Mouse (Mus musculus): ENCODE measurements around the gene Gys1. TPM values are rescaled to one million over a fixed set of nuclear protein-coding genes. Genes with fewer than 3 reads are reported as not detected.
"Not testable (repeated sequence)": the region's sequence is repeated elsewhere in the genome, so short reads cannot be mapped to it uniquely, and the experiment has no call there.

Gene Gys1
- polyA plus RNA-seq, 1 experiment from 2014 or later = 6.8 TPM

DNA sequence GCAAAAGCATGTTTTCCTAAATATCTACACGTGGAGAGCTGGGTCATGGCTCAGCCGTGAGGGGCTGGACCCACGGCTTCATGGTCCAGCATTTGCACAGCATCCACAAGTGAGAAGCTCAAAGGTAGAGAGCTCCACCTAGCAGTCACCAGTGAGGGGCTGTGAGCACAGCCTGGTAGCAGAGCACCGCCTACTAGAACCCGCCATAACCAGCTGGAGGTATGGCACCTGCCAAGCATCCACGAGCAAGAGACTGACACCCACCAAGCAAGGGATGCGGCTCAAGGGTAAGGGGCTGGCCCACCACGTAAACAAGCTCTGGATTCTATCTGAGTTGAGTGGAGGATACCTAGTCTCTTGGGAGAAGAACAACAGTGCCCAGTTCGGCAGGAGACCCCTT, 30.9 kb downstream of the Gys1 start:
- 72% methylated on average over 9 of the region's 9 CpGs for WGBS (ENCODE audit: insufficient replicate concordance)
- Histone ChIP-seq H3K4me3 (replicated peaks) (peak overlapping the region; percentile 86), H3K9ac (peak overlapping the region; percentile 92; the same call in 1 of the 2 replicates), H3K4me1 (replicated peaks) (peaks cover 56% of the 10 kb centered on the region), H3K9me3 (replicated peaks) (no peaks in the 10 kb centered on the region), H3K27me3 (no peaks in the 10 kb centered on the region), H3K36me3 (replicated peaks) (peaks cover 42% of the 10 kb centered on the region), H3K27ac (replicated peaks) (peak overlapping the region; percentile 82; the same call in 1 of the 2 replicates), H3K4me2 (peak overlapping the region; percentile 99)
- no peak for ATAC-seq (ENCODE audit: insufficient read depth)

DNA sequence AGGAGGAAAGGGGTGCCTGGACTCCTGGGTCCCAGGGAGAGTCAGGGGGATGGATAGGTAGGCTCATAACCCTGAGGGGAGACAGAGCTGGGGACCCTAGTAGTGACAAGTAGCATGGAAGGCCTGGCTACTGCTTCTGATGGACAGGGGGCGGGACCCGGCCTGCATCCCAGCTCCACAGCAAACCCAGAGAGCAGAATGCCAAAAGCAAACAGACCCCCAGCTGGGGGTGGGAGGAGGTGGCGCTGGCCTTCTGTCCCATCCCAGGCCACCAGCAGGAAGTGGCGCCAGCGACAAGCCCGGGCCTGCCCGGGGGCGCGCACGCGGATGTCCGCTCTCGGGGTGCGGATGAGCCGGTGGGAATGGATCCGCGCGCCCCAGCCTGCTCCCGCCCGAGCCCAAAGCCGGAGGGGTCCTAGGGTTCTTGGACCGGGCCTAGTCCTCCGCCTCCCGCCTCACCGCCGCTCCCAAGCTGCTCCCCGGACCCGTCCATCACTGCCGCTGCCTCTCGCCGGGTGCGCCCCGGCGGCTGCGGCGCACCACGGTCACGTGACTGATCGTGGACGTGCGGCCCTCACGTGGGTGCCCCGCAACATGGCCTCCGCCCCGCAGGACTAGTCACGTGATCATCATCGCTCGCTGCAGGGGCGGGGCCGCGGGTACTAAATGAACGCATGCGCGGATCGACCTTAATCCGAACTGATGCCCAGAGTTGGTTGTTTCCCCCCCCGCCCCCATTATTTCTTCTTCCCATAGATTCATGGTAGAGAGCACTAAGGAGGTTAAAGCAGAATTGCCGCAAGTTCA, 31.8 kb downstream of the Gys1 start, which contains the start of gene Bax:
Gene Bax (minus strand): TSS at position 616 of the 807 bp plus-strand sequence.
- H3K27ac ChIP-seq (replicated peaks) = peak within 1 kb of the TSS; percentile 82
- H3K9ac ChIP-seq = peak within 1 kb of the TSS; percentile 92
- H3K27me3 ChIP-seq = no peaks in the 10 kb centered on the region
- ATAC-seq (ENCODE audit: insufficient read depth) = peak; percentile 73
- H3K36me3 ChIP-seq (replicated peaks) = peaks cover 41% of the 10 kb centered on the region
- H3K4me2 ChIP-seq = peak within 1 kb of the TSS; percentile 99
- H3K4me3 ChIP-seq (replicated peaks) = peak within 1 kb of the TSS; percentile 86
- peaks cover 55% of the 10 kb centered on the region for H3K4me1 ChIP-seq (replicated peaks)
- WGBS (ENCODE audit: insufficient replicate concordance) = under 1% methylated on average over 57 of the region's 58 CpGs
- H3K9me3 ChIP-seq (replicated peaks) = no peaks in the 10 kb centered on the region

DNA sequence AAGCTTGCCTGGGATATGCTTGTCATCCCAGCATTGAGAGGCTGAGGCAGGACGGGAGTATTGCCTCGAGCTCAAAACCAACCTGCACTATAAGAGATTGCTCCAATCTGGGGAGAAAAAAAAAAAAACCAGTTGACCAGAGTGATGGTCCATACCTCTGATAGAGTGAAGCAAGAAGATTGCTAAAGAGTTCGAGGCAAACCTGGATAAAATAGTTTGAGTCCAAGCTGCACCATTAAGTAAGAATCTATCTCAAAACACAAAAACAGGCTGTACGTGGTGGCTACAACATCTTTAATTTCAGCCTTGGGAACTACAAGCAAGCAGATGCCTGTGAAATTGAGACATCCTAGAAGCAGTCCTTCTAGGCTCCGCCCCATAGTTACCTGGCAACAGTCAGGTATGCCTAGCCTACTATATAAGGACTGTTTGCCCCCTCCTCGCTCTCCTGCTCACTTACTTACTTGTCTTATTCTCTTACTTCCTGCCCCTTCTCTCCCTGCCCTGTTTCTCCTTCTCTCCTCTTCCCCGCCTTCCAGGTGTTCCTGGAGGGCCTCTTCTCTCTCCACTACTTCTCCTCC, 32.5 kb downstream of the Gys1 start:
- no peaks in the 10 kb centered on the region for H3K27me3 ChIP-seq
- H3K4me3 ChIP-seq (replicated peaks) = peak overlapping the region; percentile 86
- no peaks in the 10 kb centered on the region for H3K9me3 ChIP-seq (replicated peaks)
- peaks cover 34% of the 10 kb centered on the region for H3K36me3 ChIP-seq (replicated peaks)
- H3K4me1 ChIP-seq (replicated peaks) = peaks cover 52% of the 10 kb centered on the region
- 0 out of 2 replicates have a peak, but pooled peaks have one; percentile 3 for ATAC-seq (ENCODE audit: insufficient read depth)
- no peak overlapping the region for H3K27ac ChIP-seq (replicated peaks)
- H3K4me2 ChIP-seq = peak overlapping the region; percentile 99
- H3K9ac ChIP-seq = peak overlapping the region; percentile 47
- 43% methylated on average over 7 of the region's 7 CpGs for WGBS (ENCODE audit: insufficient replicate concordance)

DNA sequence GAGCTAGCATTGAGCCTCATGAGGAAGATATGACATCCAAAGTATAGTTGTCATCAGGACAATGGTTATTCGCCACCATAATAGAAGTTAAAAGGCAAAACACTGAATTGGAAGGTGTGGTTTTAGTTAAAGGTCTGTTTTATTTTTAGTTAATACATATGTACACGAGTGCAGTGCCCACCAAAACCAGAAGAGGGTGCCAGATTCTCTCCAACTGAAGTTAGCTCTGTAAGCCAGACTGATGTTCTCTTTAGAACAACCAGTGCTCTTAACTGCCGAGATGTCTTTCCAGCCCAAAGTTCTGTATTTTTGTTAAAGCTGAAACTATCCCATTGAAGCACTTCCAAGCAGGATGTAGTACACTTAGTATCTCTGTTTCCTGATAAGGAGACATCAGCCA, 36.2 kb downstream of the Gys1 start:
- H3K27ac ChIP-seq (replicated peaks) = 0 out of 2 replicates have a peak overlapping the region, but pooled peaks have one; percentile 4
- H3K4me2 ChIP-seq = no peak overlapping the region
- 7% methylated on average over 3 of the region's 3 CpGs for WGBS (ENCODE audit: insufficient replicate concordance)

DNA sequence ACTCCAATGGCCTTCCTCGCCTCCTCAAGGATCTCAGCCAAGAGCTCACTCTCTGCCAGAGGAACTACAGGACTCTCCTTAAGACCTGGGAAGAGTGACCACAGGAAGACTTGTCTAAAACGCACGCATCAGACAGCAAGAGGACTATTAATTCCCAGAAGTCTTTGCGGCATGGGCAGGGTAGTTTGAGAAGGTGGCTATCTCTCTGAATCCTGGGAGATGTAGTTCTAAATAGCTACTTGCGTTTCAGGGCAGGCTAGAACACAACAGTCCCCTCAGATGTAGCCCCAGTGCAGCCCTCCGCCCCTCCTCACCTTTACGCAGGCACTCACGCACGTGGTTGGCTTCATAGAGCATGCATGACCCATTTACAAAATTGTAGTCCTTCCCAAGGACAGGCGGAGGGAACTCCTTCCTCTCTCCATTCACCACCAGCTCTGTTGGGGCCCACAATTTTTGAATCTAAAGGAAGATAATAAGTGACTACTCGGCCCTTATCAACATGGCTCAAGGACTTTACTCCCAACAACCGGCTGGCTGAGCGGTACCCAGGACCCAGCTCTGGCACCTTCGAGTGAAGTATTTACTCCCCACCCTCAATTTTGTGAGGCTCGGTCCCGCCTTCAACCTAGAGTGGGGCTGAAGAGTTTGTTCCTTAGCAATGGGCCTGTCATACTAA, 40.8 kb downstream of the Gys1 start:
- no peaks in the 10 kb centered on the region for H3K9me3 ChIP-seq (replicated peaks)
- H3K9ac ChIP-seq = peak overlapping the region; percentile 39; the same call in 1 of the 2 replicates
- no peaks in the 10 kb centered on the region for H3K27me3 ChIP-seq
- H3K4me2 ChIP-seq = peak overlapping the region; percentile 62
- peak; percentile 59 for ATAC-seq (ENCODE audit: insufficient read depth)
- H3K36me3 ChIP-seq (replicated peaks) = 0 out of 2 replicates have a peak, but pooled peaks cover 6% of the 10 kb centered on the region
- H3K27ac ChIP-seq (replicated peaks) = peak overlapping the region; percentile 69
- WGBS (ENCODE audit: insufficient replicate concordance) = 42% methylated on average over 16 of the region's 16 CpGs
- peaks cover 42% of the 10 kb centered on the region for H3K4me1 ChIP-seq (replicated peaks)
- H3K4me3 ChIP-seq (replicated peaks) = peak overlapping the region; percentile 34

More for the DNA sequence above, 36.2 kb downstream of the Gys1 start:
- no peak overlapping the region for H3K4me3 ChIP-seq (replicated peaks)
- no peaks in the 10 kb centered on the region for H3K9me3 ChIP-seq (replicated peaks)
- H3K4me1 ChIP-seq (replicated peaks) = peaks cover 43% of the 10 kb centered on the region
- H3K36me3 ChIP-seq (replicated peaks) = no peaks in the 10 kb centered on the region
- no peaks in the 10 kb centered on the region for H3K27me3 ChIP-seq
- ATAC-seq (ENCODE audit: insufficient read depth) = no peak
- H3K9ac ChIP-seq = no peak overlapping the region

DNA sequence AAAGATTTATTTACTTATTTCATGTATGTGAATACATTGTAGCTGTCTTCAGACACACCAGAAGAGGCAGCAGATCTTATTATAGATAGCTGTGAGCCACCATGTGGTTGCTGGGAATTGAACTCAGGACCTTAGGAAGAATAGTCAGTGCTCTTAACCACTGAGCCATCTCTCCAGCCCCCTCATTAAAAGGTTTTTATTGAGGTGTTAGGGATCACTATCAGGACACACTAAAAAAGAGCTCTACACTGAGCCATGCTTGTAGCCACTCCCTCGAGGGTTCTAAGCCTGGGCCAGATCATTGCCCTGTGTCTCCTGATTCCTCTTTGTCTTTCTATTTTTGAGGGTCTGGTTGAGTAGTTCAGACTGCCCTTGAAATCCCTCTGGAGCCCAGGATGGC, 41.8 kb downstream of the Gys1 start:
- Histone ChIP-seq H3K27ac (replicated peaks) (no peak overlapping the region), H3K4me2 (no peak overlapping the region), H3K27me3 (no peaks in the 10 kb centered on the region), H3K4me1 (replicated peaks) (peaks cover 33% of the 10 kb centered on the region), H3K9ac (no peak overlapping the region), H3K9me3 (replicated peaks) (no peaks in the 10 kb centered on the region), H3K4me3 (replicated peaks) (no peak overlapping the region), H3K36me3 (replicated peaks) (0 out of 2 replicates have a peak, but pooled peaks cover 6% of the 10 kb centered on the region)
- no peak for ATAC-seq (ENCODE audit: insufficient read depth)
- WGBS (ENCODE audit: insufficient replicate concordance) = 26% methylated on average over 1 of the region's 1 CpGs

DNA sequence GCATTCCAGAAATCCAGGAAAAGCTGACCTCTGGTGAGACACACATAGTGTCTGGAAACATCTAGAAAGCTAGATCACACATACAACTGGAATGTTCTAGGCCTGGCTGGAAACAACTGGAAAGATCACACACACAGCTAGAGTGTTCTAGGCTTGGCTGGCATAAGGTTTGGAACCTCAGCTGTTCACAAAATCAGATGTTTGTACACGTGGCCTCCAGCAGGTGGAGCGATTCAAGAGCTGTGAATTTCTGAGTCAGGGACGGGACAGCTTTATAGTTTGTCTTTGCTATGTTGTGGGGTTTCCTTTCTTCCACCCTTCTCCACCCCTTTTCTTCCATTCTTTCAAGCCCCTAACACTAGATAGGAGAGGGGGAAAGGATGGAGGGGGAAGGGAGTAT, 42.4 kb downstream of the Gys1 start:
- 7% methylated on average over 3 of the region's 3 CpGs for WGBS (ENCODE audit: insufficient replicate concordance)

DNA sequence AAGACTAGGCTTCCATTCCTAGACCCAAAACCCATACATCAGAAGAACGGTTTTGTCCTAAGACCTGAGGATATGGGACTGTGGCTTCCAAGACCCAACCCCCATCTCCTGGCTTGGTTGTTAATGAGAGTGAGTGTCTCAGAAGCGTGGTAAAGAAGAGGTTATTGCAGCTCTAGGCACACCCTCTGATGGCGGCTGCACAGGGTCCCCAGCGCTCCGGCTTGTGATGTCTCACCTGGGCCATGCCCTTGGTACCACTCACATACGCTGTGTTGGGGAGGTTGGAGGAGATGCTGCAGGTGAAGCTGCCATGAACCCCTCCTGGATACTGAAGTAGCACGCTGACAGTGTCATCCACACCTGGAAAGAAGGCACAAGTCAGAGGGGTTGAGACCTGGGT, 44.1 kb downstream of the Gys1 start:
- Histone ChIP-seq H3K27ac (replicated peaks) (no peak overlapping the region), H3K4me3 (replicated peaks) (no peak overlapping the region), H3K9me3 (replicated peaks) (no peaks in the 10 kb centered on the region), H3K9ac (no peak overlapping the region), H3K4me1 (replicated peaks) (peaks cover 44% of the 10 kb centered on the region), H3K27me3 (no peaks in the 10 kb centered on the region), H3K4me2 (no peak overlapping the region), H3K36me3 (replicated peaks) (0 out of 2 replicates have a peak, but pooled peaks cover 6% of the 10 kb centered on the region)
- 82% methylated on average over 7 of the region's 7 CpGs for WGBS (ENCODE audit: insufficient replicate concordance)
- no peak for ATAC-seq (ENCODE audit: insufficient read depth)

More for the DNA sequence above, 42.4 kb downstream of the Gys1 start:
- ATAC-seq (ENCODE audit: insufficient read depth) = no peak
- H3K27ac ChIP-seq (replicated peaks) = no peak overlapping the region
- H3K4me2 ChIP-seq = no peak overlapping the region
- H3K9ac ChIP-seq = no peak overlapping the region
- no peaks in the 10 kb centered on the region for H3K27me3 ChIP-seq
- H3K4me3 ChIP-seq (replicated peaks) = no peak overlapping the region
- no peaks in the 10 kb centered on the region for H3K9me3 ChIP-seq (replicated peaks)
- H3K4me1 ChIP-seq (replicated peaks) = peaks cover 35% of the 10 kb centered on the region
- H3K36me3 ChIP-seq (replicated peaks) = 0 out of 2 replicates have a peak, but pooled peaks cover 6% of the 10 kb centered on the region

DNA sequence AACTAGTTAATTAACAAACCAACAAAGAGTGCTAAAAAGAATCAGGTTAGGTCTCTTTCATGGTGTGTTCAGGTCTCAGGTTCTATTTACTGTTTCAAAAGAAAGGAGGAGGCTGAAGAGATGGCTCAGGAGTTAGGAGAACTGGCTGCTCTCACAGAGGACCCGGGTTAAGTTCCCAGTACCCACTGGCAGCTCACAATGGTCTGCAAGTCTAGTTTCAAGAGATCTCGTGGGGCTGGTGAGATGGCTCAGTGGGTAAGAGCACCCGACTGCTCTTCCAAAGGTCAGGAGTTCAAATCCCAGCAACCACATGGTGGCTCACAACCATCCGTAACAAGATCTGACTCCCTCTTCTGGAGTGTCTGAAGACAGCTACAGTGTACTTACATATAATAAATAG, 45.7 kb downstream of the Gys1 start:
- H3K27ac ChIP-seq (replicated peaks); H3K36me3 ChIP-seq (replicated peaks); H3K27me3 ChIP-seq; H3K9ac ChIP-seq; H3K9me3 ChIP-seq (replicated peaks); H3K4me3 ChIP-seq (replicated peaks); ATAC-seq (ENCODE audit: insufficient read depth); H3K4me2 ChIP-seq: not testable (repeated sequence)
- H3K4me1 ChIP-seq (replicated peaks) = peaks cover 36% of the 10 kb centered on the region
- 66% methylated on average over 4 of the region's 4 CpGs for whole genome bisulfite sequencing (ENCODE audit: insufficient replicate concordance)

DNA sequence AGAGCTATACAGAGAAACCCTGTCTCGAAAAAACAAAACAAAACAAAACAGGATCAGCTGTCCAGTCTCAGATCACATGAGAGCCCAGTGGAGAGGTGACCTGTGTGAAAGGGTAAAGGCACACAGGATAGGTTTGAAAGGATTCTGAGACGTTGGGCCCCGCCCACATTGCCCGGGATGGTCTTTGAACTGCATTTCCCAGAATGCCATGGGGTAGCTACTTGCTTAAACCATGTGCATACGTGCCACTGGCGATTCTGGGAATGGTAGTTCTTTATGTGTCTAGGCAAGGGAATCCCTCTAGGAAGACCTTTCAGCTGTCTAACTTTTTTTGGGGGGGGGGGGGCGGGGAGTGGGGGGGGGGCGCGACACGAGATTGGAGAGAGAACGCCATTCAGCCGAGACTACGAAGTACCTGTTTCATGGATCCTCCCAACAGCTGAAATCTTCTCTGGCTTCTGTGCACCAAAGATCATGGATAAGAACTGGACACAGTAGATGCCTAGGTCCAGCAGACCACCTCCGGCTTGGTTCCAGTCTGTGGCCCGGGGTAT, 46.8 kb downstream of the Gys1 start, which contains the start of gene Tulp2:
Gene Tulp2 (plus strand): TSS at position 504 of the 554 bp plus-strand sequence.
- peak; percentile 51; the same call in 1 of the 2 replicates for ATAC-seq (ENCODE audit: insufficient read depth)
- WGBS (ENCODE audit: insufficient replicate concordance) = 36% methylated on average over 15 of the region's 15 CpGs

More for the DNA sequence above, 46.8 kb downstream of the Gys1 start, which contains the start of gene Tulp2:
- peaks cover 32% of the 10 kb centered on the region for H3K4me1 ChIP-seq (replicated peaks)
- no peaks in the 10 kb centered on the region for H3K9me3 ChIP-seq (replicated peaks)
- H3K27ac ChIP-seq (replicated peaks) = no peak within 1 kb of the TSS
- H3K4me2 ChIP-seq = no peak within 1 kb of the TSS; the same call in 1 of the 2 replicates
- H3K27me3 ChIP-seq = no peaks in the 10 kb centered on the region
- H3K36me3 ChIP-seq (replicated peaks) = 0 out of 2 replicates have a peak, but pooled peaks cover 6% of the 10 kb centered on the region
- no peak within 1 kb of the TSS for H3K4me3 ChIP-seq (replicated peaks)
- no peak within 1 kb of the TSS for H3K9ac ChIP-seq

All from liver, embryonic 15.5 days (tissue).